Mouse (Mus musculus): ENCODE measurements around the gene Hnrnpul2.
A peak's percentile ranks its signal among the peaks of the same experiment; 100 is the strongest.

Hnrnpul2 gene

GRCm38 (mm10) chr19:8819596-8820423 is at the start of gene Hnrnpul2:
Hnrnpul2 (plus strand) TSS chr19:8820010.
- peak; percentile 100 for DNase-seq (ENCODE audit: low read depth)

GRCm38 (mm10) chr19:8770567-8771270 is 49.1 kb upstream of the Hnrnpul2 start, which contains the start of gene Tmem223:
Tmem223 (plus strand) TSS chr19:8770996.
- no peak for DNase-seq (ENCODE audit: low read depth)

- no peak for DNase-seq (ENCODE audit: low read depth)
Measured at GRCm38 (mm10) chr19:8772996-8773395, 46.8 kb upstream of the Hnrnpul2 start.

GRCm38 (mm10) chr19:8773409-8773808 is 46.4 kb upstream of the Hnrnpul2 start:
- DNase-seq (ENCODE audit: low read depth): peak; percentile 22

- peak; percentile 98 for DNase-seq (ENCODE audit: low read depth)
Measured at GRCm38 (mm10) chr19:8774086-8774835, 45.5 kb upstream of the Hnrnpul2 start, which contains the start of gene Tmem179b. Tmem179b (minus strand) TSS chr19:8774467.

- DNase-seq (ENCODE audit: low read depth): peak; percentile 34
Measured at GRCm38 (mm10) chr19:8774951-8775421, 44.8 kb upstream of the Hnrnpul2 start.

GRCm38 (mm10) chr19:8786008-8786781 is 33.6 kb upstream of the Hnrnpul2 start, which contains the start of gene Taf6l:
Taf6l (minus strand) TSS chr19:8786417.
- peak; percentile 96 for DNase-seq (ENCODE audit: low read depth)

GRCm38 (mm10) chr19:8788521-8788920 is 31.3 kb upstream of the Hnrnpul2 start:
- DNase-seq (ENCODE audit: low read depth): no peak

- no peak for DNase-seq (ENCODE audit: low read depth)
Measured at GRCm38 (mm10) chr19:8789171-8789570, 30.6 kb upstream of the Hnrnpul2 start.

GRCm38 (mm10) chr19:8790171-8790570 is 29.6 kb upstream of the Hnrnpul2 start:
- DNase-seq (ENCODE audit: low read depth): no peak

GRCm38 (mm10) chr19:8798264-8798946 is 21.4 kb upstream of the Hnrnpul2 start, which contains the start of gene Polr2g:
Polr2g (minus strand) TSS chr19:8798577.
- DNase-seq (ENCODE audit: low read depth): peak; percentile 99

- peak; percentile 49 for DNase-seq (ENCODE audit: low read depth)
Measured at GRCm38 (mm10) chr19:8798947-8799315, 20.9 kb upstream of the Hnrnpul2 start.

GRCm38 (mm10) chr19:8802130-8802821 is 17.5 kb upstream of the Hnrnpul2 start, which contains the start of gene Zbtb3:
Zbtb3 (plus strand) TSS chr19:8802555.
- DNase-seq (ENCODE audit: low read depth): peak; percentile 98

- DNase-seq (ENCODE audit: low read depth): peak; percentile 21
Measured at GRCm38 (mm10) chr19:8803204-8803780, 16.5 kb upstream of the Hnrnpul2 start.

GRCm38 (mm10) chr19:8803879-8804660 is 15.7 kb upstream of the Hnrnpul2 start:
- DNase-seq (ENCODE audit: low read depth): no peak

- no peak for DNase-seq (ENCODE audit: low read depth)
Measured at GRCm38 (mm10) chr19:8806810-8807209, 13.0 kb upstream of the Hnrnpul2 start.

GRCm38 (mm10) chr19:8815812-8816211 is 4.0 kb upstream of the Hnrnpul2 start:
- peak; percentile 51 for DNase-seq (ENCODE audit: low read depth)

- DNase-seq (ENCODE audit: low read depth): no peak
Measured at GRCm38 (mm10) chr19:8817001-8817400, 2.8 kb upstream of the Hnrnpul2 start.

All from NIH3T3 (cell line).